Mouse (Mus musculus): Measurements from ENCODE around the gene Meltf. TPM values are rescaled to one million over a fixed set of nuclear protein-coding genes. Genes with fewer than 3 reads are reported as not detected.

The Meltf gene
- polyA plus RNA-seq, 1 experiment from 2014 or later = 0.20 TPM

GRCm38 (mm10) chr16:31898546-31899326 lies 20.1 kb downstream of the Meltf start:
- Histone ChIP-seq H3K4me3 (no peak overlapping the region), H3K27me3 (replicated peaks) (no peaks in the 10 kb centered on the region), H3K9ac (no peak overlapping the region), H3K27ac (no peak overlapping the region), H3K36me3 (no peaks in the 10 kb centered on the region), H3K9me3 (no peaks in the 10 kb centered on the region), H3K4me1 (peaks cover 11% of the 10 kb centered on the region), H3K4me2 (replicated peaks) (no peak overlapping the region)
- ATAC-seq (ENCODE audit: low FRiP score, low read depth) = peak; percentile 59; the same call in 1 of the 2 replicates
- WGBS = 76% methylated on average over 18 of the region's 18 CpGs

- Histone ChIP-seq H3K9me3 (no peaks in the 10 kb centered on the region), H3K27me3 (replicated peaks) (no peaks in the 10 kb centered on the region), H3K4me3 (no peak overlapping the region), H3K36me3 (no peaks in the 10 kb centered on the region), H3K27ac (no peak overlapping the region), H3K9ac (no peak overlapping the region), H3K4me1 (peaks cover 14% of the 10 kb centered on the region), H3K4me2 (replicated peaks) (no peak overlapping the region)
- 77% methylated on average over 1 of the region's 1 CpGs for WGBS
- no peak for ATAC-seq (ENCODE audit: low FRiP score, low read depth)
Observed at GRCm38 (mm10) chr16:31901886-31902285, 23.3 kb downstream of the Meltf start.

GRCm38 (mm10) chr16:31903239-31903638 lies 24.6 kb downstream of the Meltf start:
- H3K4me1 ChIP-seq = peaks cover 5% of the 10 kb centered on the region; the same call in 1 of the 2 replicates
- no peak overlapping the region for H3K9ac ChIP-seq
- H3K36me3 ChIP-seq = no peaks in the 10 kb centered on the region
- H3K27me3 ChIP-seq (replicated peaks) = no peaks in the 10 kb centered on the region
- no peaks in the 10 kb centered on the region for H3K9me3 ChIP-seq
- no peak for ATAC-seq (ENCODE audit: low FRiP score, low read depth)
- H3K4me3 ChIP-seq = no peak overlapping the region
- no peak overlapping the region for H3K4me2 ChIP-seq (replicated peaks)
- 88% methylated on average over 8 of the region's 8 CpGs for WGBS
- no peak overlapping the region for H3K27ac ChIP-seq

GRCm38 (mm10) chr16:31905331-31905730 lies 26.7 kb downstream of the Meltf start:
- Histone ChIP-seq H3K27me3 (replicated peaks) (no peaks in the 10 kb centered on the region), H3K9me3 (no peaks in the 10 kb centered on the region)
- 76% methylated on average over 4 of the region's 4 CpGs for WGBS

GRCm38 (mm10) chr16:31905891-31906825 lies 27.5 kb downstream of the Meltf start:
- Histone ChIP-seq H3K27me3 (replicated peaks) (no peaks in the 10 kb centered on the region), H3K4me1 (peaks cover 5% of the 10 kb centered on the region), H3K4me3 (no peak overlapping the region), H3K9ac (no peak overlapping the region), H3K9me3 (no peaks in the 10 kb centered on the region), H3K4me2 (replicated peaks) (peak overlapping the region; percentile 44), H3K27ac (no peak overlapping the region), H3K36me3 (no peaks in the 10 kb centered on the region)
- no peak for ATAC-seq (ENCODE audit: low FRiP score, low read depth)
- WGBS = 39% methylated on average over 19 of the region's 20 CpGs

More at GRCm38 (mm10) chr16:31905331-31905730, 26.7 kb downstream of the Meltf start:
- ATAC-seq (ENCODE audit: low FRiP score, low read depth) = no peak
- Histone ChIP-seq H3K4me3 (no peak overlapping the region), H3K4me2 (replicated peaks) (no peak overlapping the region), H3K27ac (no peak overlapping the region), H3K36me3 (no peaks in the 10 kb centered on the region), H3K9ac (no peak overlapping the region), H3K4me1 (peaks cover 5% of the 10 kb centered on the region)

- H3K9ac ChIP-seq = no peak overlapping the region
Observed at GRCm38 (mm10) chr16:31906896-31907295, 28.3 kb downstream of the Meltf start.

GRCm38 (mm10) chr16:31908959-31909358 lies 30.3 kb downstream of the Meltf start:
- Histone ChIP-seq H3K27me3 (replicated peaks) (no peaks in the 10 kb centered on the region), H3K4me2 (replicated peaks) (no peak overlapping the region), H3K9me3 (no peaks in the 10 kb centered on the region), H3K27ac (no peak overlapping the region), H3K36me3 (no peaks in the 10 kb centered on the region), H3K4me1 (peaks cover 5% of the 10 kb centered on the region), H3K9ac (no peak overlapping the region), H3K4me3 (no peak overlapping the region)
- ATAC-seq (ENCODE audit: low FRiP score, low read depth) = no peak
- 66% methylated on average over 11 of the region's 11 CpGs for WGBS

More at GRCm38 (mm10) chr16:31906896-31907295, 28.3 kb downstream of the Meltf start:
- ATAC-seq (ENCODE audit: low FRiP score, low read depth) = no peak; the same call in 1 of the 2 replicates
- peak overlapping the region; percentile 44 for H3K4me2 ChIP-seq (replicated peaks)
- no peaks in the 10 kb centered on the region for H3K27me3 ChIP-seq (replicated peaks)
- H3K4me3 ChIP-seq = no peak overlapping the region
- no peaks in the 10 kb centered on the region for H3K9me3 ChIP-seq
- WGBS = 7% methylated on average over 9 of the region's 9 CpGs
- H3K36me3 ChIP-seq = no peaks in the 10 kb centered on the region
- peaks cover 5% of the 10 kb centered on the region for H3K4me1 ChIP-seq
- no peak overlapping the region for H3K27ac ChIP-seq

- no peaks in the 10 kb centered on the region for H3K27me3 ChIP-seq (replicated peaks)
- no peak for ATAC-seq (ENCODE audit: low FRiP score, low read depth)
- H3K36me3 ChIP-seq = no peaks in the 10 kb centered on the region
- WGBS = 77% methylated on average over 10 of the region's 10 CpGs
- no peak overlapping the region for H3K4me3 ChIP-seq
- peaks cover 5% of the 10 kb centered on the region for H3K4me1 ChIP-seq
- no peaks in the 10 kb centered on the region for H3K9me3 ChIP-seq
- no peak overlapping the region for H3K27ac ChIP-seq
- no peak overlapping the region for H3K4me2 ChIP-seq (replicated peaks)
- no peak overlapping the region for H3K9ac ChIP-seq
Observed at GRCm38 (mm10) chr16:31910281-31910847, 31.8 kb downstream of the Meltf start.

- no peak for ATAC-seq (ENCODE audit: low FRiP score, low read depth)
- Histone ChIP-seq H3K36me3 (no peaks in the 10 kb centered on the region), H3K27ac (no peak overlapping the region), H3K9me3 (no peaks in the 10 kb centered on the region), H3K4me1 (no peaks in the 10 kb centered on the region), H3K27me3 (replicated peaks) (no peaks in the 10 kb centered on the region), H3K9ac (no peak overlapping the region), H3K4me2 (replicated peaks) (0 out of 2 replicates have a peak overlapping the region, but pooled peaks have one; percentile 48), H3K4me3 (no peak overlapping the region)
- 76% methylated on average over 11 of the region's 11 CpGs for WGBS
Observed at GRCm38 (mm10) chr16:31917776-31918175, 39.2 kb downstream of the Meltf start.

- Histone ChIP-seq H3K4me3 (no peak overlapping the region), H3K9ac (0 out of 2 replicates have a peak overlapping the region, but pooled peaks have one; percentile 38), H3K36me3 (no peaks in the 10 kb centered on the region)
Observed at GRCm38 (mm10) chr16:31918248-31918724, 39.7 kb downstream of the Meltf start.

GRCm38 (mm10) chr16:31924368-31924767 lies 45.8 kb downstream of the Meltf start:
- WGBS = 85% methylated on average over 6 of the region's 6 CpGs

More at GRCm38 (mm10) chr16:31918248-31918724, 39.7 kb downstream of the Meltf start:
- Histone ChIP-seq H3K27ac (no peak overlapping the region), H3K27me3 (replicated peaks) (no peaks in the 10 kb centered on the region), H3K9me3 (no peaks in the 10 kb centered on the region), H3K4me1 (no peaks in the 10 kb centered on the region), H3K4me2 (replicated peaks) (peak overlapping the region; percentile 48)
- 6% methylated on average over 14 of the region's 14 CpGs for WGBS
- ATAC-seq (ENCODE audit: low FRiP score, low read depth) = peak; percentile 53; the same call in 1 of the 2 replicates

More at GRCm38 (mm10) chr16:31924368-31924767, 45.8 kb downstream of the Meltf start:
- H3K27ac ChIP-seq = no peak overlapping the region
- H3K9ac ChIP-seq = no peak overlapping the region
- ATAC-seq (ENCODE audit: low FRiP score, low read depth) = no peak
- H3K4me1 ChIP-seq = no peaks in the 10 kb centered on the region
- H3K4me3 ChIP-seq = no peak overlapping the region
- H3K27me3 ChIP-seq (replicated peaks) = no peaks in the 10 kb centered on the region
- H3K9me3 ChIP-seq = no peaks in the 10 kb centered on the region
- no peaks in the 10 kb centered on the region for H3K36me3 ChIP-seq
- H3K4me2 ChIP-seq (replicated peaks) = no peak overlapping the region
